Mouse (Mus musculus): ENCODE results near the gene Edrf1. TPM values are rescaled to one million over a fixed set of nuclear protein-coding genes. Genes with fewer than 3 reads are reported as not detected.

Gene Edrf1
- polyA plus RNA-seq, 1 experiment from 2014 or later: 19.0 TPM

- Histone ChIP-seq H3K27ac (no peak overlapping the region), H3K4me1 (no peaks in the 10 kb centered on the region), H3K36me3 (peaks cover 33% of the 10 kb centered on the region), H3K4me3 (no peak overlapping the region), H3K27me3 (no peaks in the 10 kb centered on the region), H3K9me3 (no peaks in the 10 kb centered on the region), H3K4me2 (no peak overlapping the region), H3K9ac (no peak overlapping the region)
- 80% methylated on average over 4 of the region's 4 CpGs for WGBS
- no peak for ATAC-seq (ENCODE audit: insufficient number of reproducible peaks, insufficient read depth, low FRiP score, low TSS enrichment, low read depth)
Measured at GRCm38 (mm10) chr7:133699885-133700284, 62.5 kb downstream of the Edrf1 start.

- Histone ChIP-seq H3K27ac (no peak overlapping the region), H3K9me3 (no peaks in the 10 kb centered on the region), H3K4me3 (no peak overlapping the region), H3K27me3 (no peaks in the 10 kb centered on the region), H3K9ac (no peak overlapping the region), H3K4me2 (no peak overlapping the region), H3K4me1 (no peaks in the 10 kb centered on the region), H3K36me3 (peaks cover 28% of the 10 kb centered on the region)
- ATAC-seq (ENCODE audit: insufficient number of reproducible peaks, insufficient read depth, low FRiP score, low TSS enrichment, low read depth): no peak
- WGBS: 92% methylated on average over 7 of the region's 7 CpGs
Measured at GRCm38 (mm10) chr7:133701366-133701765, 64.0 kb downstream of the Edrf1 start.

- Histone ChIP-seq H3K36me3 (peaks cover 18% of the 10 kb centered on the region), H3K27me3 (no peaks in the 10 kb centered on the region), H3K27ac (no peak overlapping the region), H3K4me3 (no peak overlapping the region), H3K9ac (no peak overlapping the region), H3K9me3 (no peaks in the 10 kb centered on the region), H3K4me2 (no peak overlapping the region), H3K4me1 (no peaks in the 10 kb centered on the region)
- ATAC-seq (ENCODE audit: insufficient number of reproducible peaks, insufficient read depth, low FRiP score, low TSS enrichment, low read depth): no peak
- 92% methylated on average over 10 of the region's 10 CpGs for WGBS
Measured at GRCm38 (mm10) chr7:133702333-133702732, 65.0 kb downstream of the Edrf1 start.

- Histone ChIP-seq H3K27ac (no peak overlapping the region), H3K9me3 (no peaks in the 10 kb centered on the region), H3K4me2 (no peak overlapping the region), H3K36me3 (peaks cover 17% of the 10 kb centered on the region), H3K27me3 (no peaks in the 10 kb centered on the region), H3K9ac (no peak overlapping the region), H3K4me3 (no peak overlapping the region), H3K4me1 (peaks cover 3% of the 10 kb centered on the region; the same call in 1 of the 2 replicates)
- ATAC-seq (ENCODE audit: insufficient number of reproducible peaks, insufficient read depth, low FRiP score, low TSS enrichment, low read depth): no peak
- 95% methylated on average over 7 of the region's 7 CpGs for WGBS
Measured at GRCm38 (mm10) chr7:133703906-133704305, 66.6 kb downstream of the Edrf1 start.

- WGBS: 91% methylated on average over 2 of the region's 2 CpGs
- Histone ChIP-seq H3K4me1 (peaks cover 10% of the 10 kb centered on the region), H3K27me3 (no peaks in the 10 kb centered on the region), H3K9ac (no peak overlapping the region), H3K9me3 (no peaks in the 10 kb centered on the region), H3K36me3 (peaks cover 9% of the 10 kb centered on the region), H3K4me3 (no peak overlapping the region), H3K4me2 (no peak overlapping the region), H3K27ac (no peak overlapping the region)
- ATAC-seq (ENCODE audit: insufficient number of reproducible peaks, insufficient read depth, low FRiP score, low TSS enrichment, low read depth): no peak
Measured at GRCm38 (mm10) chr7:133707301-133707700, 70.0 kb downstream of the Edrf1 start.

- peaks cover 90% of the 10 kb centered on the region for H3K36me3 ChIP-seq
Measured at GRCm38 (mm10) chr7:133715387-133715786, 78.0 kb downstream of the Edrf1 start.

GRCm38 (mm10) chr7:133718580-133718979 lies 81.2 kb downstream of the Edrf1 start:
- ATAC-seq (ENCODE audit: insufficient number of reproducible peaks, insufficient read depth, low FRiP score, low TSS enrichment, low read depth): no peak
- WGBS: 100% methylated on average over 1 of the region's 1 CpGs
- H3K36me3 ChIP-seq: peaks cover 97% of the 10 kb centered on the region

More at GRCm38 (mm10) chr7:133715387-133715786, 78.0 kb downstream of the Edrf1 start:
- H3K9ac ChIP-seq: no peak overlapping the region
- no peak overlapping the region for H3K27ac ChIP-seq
- ATAC-seq (ENCODE audit: insufficient number of reproducible peaks, insufficient read depth, low FRiP score, low TSS enrichment, low read depth): no peak
- no peaks in the 10 kb centered on the region for H3K4me1 ChIP-seq
- WGBS: 84% methylated on average over 4 of the region's 4 CpGs
- H3K27me3 ChIP-seq: no peaks in the 10 kb centered on the region
- no peak overlapping the region for H3K4me2 ChIP-seq
- no peak overlapping the region for H3K4me3 ChIP-seq
- no peaks in the 10 kb centered on the region for H3K9me3 ChIP-seq

GRCm38 (mm10) chr7:133720616-133721015 lies 83.3 kb downstream of the Edrf1 start:
- Histone ChIP-seq H3K27me3 (no peaks in the 10 kb centered on the region), H3K4me3 (no peak overlapping the region), H3K4me1 (no peaks in the 10 kb centered on the region), H3K36me3 (peaks cover 85% of the 10 kb centered on the region), H3K9me3 (no peaks in the 10 kb centered on the region), H3K4me2 (no peak overlapping the region), H3K9ac (no peak overlapping the region), H3K27ac (no peak overlapping the region)
- WGBS: 86% methylated on average over 11 of the region's 11 CpGs
- no peak for ATAC-seq (ENCODE audit: insufficient number of reproducible peaks, insufficient read depth, low FRiP score, low TSS enrichment, low read depth)

More at GRCm38 (mm10) chr7:133718580-133718979, 81.2 kb downstream of the Edrf1 start:
- no peak overlapping the region for H3K9ac ChIP-seq
- H3K27ac ChIP-seq: no peak overlapping the region
- H3K4me1 ChIP-seq: no peaks in the 10 kb centered on the region
- no peak overlapping the region for H3K4me2 ChIP-seq
- no peaks in the 10 kb centered on the region for H3K27me3 ChIP-seq
- H3K9me3 ChIP-seq: no peaks in the 10 kb centered on the region
- H3K4me3 ChIP-seq: no peak overlapping the region

Other genes with a start within 250 kb of the Edrf1 start
- not detected in 2 replicates for gene Tex36, start 35.4 kb upstream of the Edrf1 start, polyA plus RNA-seq (2015; fragmentation: Nextera tagmentation; extraction: Ambion mirVana)
- gene Mmp21, start 42.5 kb downstream of the Edrf1 start, polyA plus RNA-seq (2015; fragmentation: Nextera tagmentation; extraction: Ambion mirVana): not detected in 2 replicates
- 190 and 212 TPM in 2 replicates for gene Bccip, start 71.8 kb downstream of the Edrf1 start, polyA plus RNA-seq (2015; fragmentation: Nextera tagmentation; extraction: Ambion mirVana)
- 36.4 TPM in 2 replicates for gene Uros, start 72.5 kb downstream of the Edrf1 start, polyA plus RNA-seq (2015; fragmentation: Nextera tagmentation; extraction: Ambion mirVana)
- 0.20 and 1.2 TPM in 2 replicates for gene Fank1, start 139.3 kb downstream of the Edrf1 start, polyA plus RNA-seq (2015; fragmentation: Nextera tagmentation; extraction: Ambion mirVana)
- gene Dhx32, start 145.2 kb downstream of the Edrf1 start, polyA plus RNA-seq (2015; fragmentation: Nextera tagmentation; extraction: Ambion mirVana): 15.6 and 16.4 TPM in 2 replicates